20 mouse cellular contexts compared by ENCODE assay signal in genomic region chr10:69574894-69575293, GRCm38 (mm10).
DNase-seq lines count a peak whose midpoint lies in the region; ATAC-seq lines count a peak whose summit lies in the region.
"Had no signal": no experiment of that assay in that cellular context is flagged by ENCODE, and none has a peak within 500 bp of the region (broad histone marks: within the 10 kb centered on the region; RNA-seq: fewer than 3 reads in every experiment).

No protein-coding gene starts in this region.

- H3K4me2 ChIP-seq in forebrain, embryonic 14.5 days (ENCODE audit: low read length), result no peak overlapping the region
- H3K4me2 ChIP-seq in forebrain, embryonic 12.5 days, result no peak overlapping the region
- H3K4me2 ChIP-seq in kidney, embryonic 16.5 days (replicated peaks; ENCODE audit: low read depth, low read length), result no peak overlapping the region
- H3K4me2 ChIP-seq in neural tube, embryonic 13.5 days, result no peak overlapping the region
- no peak overlapping the region for H3K4me2 ChIP-seq in neural tube, embryonic 15.5 days
- H3K4me2 ChIP-seq: liver, embryonic 13.5 days had no signal

- H3K4me3 ChIP-seq in forebrain, embryonic 14.5 days (ENCODE audit: low read depth, low read length), result no peak overlapping the region
- no peak overlapping the region for H3K4me3 ChIP-seq in forebrain, embryonic 12.5 days (replicated peaks)
- no peak overlapping the region for H3K4me3 ChIP-seq in kidney, embryonic 16.5 days (ENCODE audit: low read length)
- no peak overlapping the region for H3K4me3 ChIP-seq in neural tube, embryonic 13.5 days
- H3K4me3 ChIP-seq in neural tube, embryonic 15.5 days (replicated peaks), result no peak overlapping the region
- H3K4me3 ChIP-seq: gastrocnemius, adult 2 months; left cerebral cortex, adult 2 months; liver, embryonic 13.5 days; myocyte had no signal

- H3K27ac ChIP-seq in forebrain, embryonic 14.5 days (ENCODE audit: low read depth, low read length), result no peak overlapping the region
- no peak overlapping the region for H3K27ac ChIP-seq in forebrain, embryonic 12.5 days
- H3K27ac ChIP-seq in kidney, embryonic 16.5 days (ENCODE audit: low read length), result no peak overlapping the region
- no peak overlapping the region; the same call in 1 of the 2 replicates for H3K27ac ChIP-seq in neural tube, embryonic 13.5 days (replicated peaks)
- no peak overlapping the region for H3K27ac ChIP-seq in neural tube, embryonic 15.5 days (replicated peaks)
- H3K27ac ChIP-seq: gastrocnemius, adult 2 months; liver, embryonic 13.5 days; stomach, postnatal 0 days had no signal

- ATAC-seq in forebrain, embryonic 14.5 days, result 0 out of 2 replicates have a peak, but pooled peaks have one; percentile 21
- no peak for ATAC-seq in forebrain, embryonic 12.5 days (ENCODE audit: low FRiP score)
- ATAC-seq in kidney, embryonic 16.5 days (ENCODE audit: low FRiP score, low TSS enrichment), result no peak
- ATAC-seq in neural tube, embryonic 13.5 days (ENCODE audit: low read depth), result no peak
- ATAC-seq in neural tube, embryonic 15.5 days (ENCODE audit: low FRiP score), result no peak
- ATAC-seq: intestine, embryonic 16.5 days had no signal

- no peaks in the 10 kb centered on the region for H3K9me3 ChIP-seq in forebrain, embryonic 14.5 days (replicated peaks; ENCODE audit: control insufficient read depth, low read length)
- H3K9me3 ChIP-seq in forebrain, embryonic 12.5 days, result no peaks in the 10 kb centered on the region
- H3K9me3 ChIP-seq in kidney, embryonic 16.5 days (ENCODE audit: low read length), result no peaks in the 10 kb centered on the region
- H3K9me3 ChIP-seq in neural tube, embryonic 13.5 days, result no peaks in the 10 kb centered on the region
- no peaks in the 10 kb centered on the region for H3K9me3 ChIP-seq in neural tube, embryonic 15.5 days (replicated peaks)
- H3K9me3 ChIP-seq: heart, embryonic 12.5 days; liver, embryonic 13.5 days had no signal

- H3K27me3 ChIP-seq in forebrain, embryonic 14.5 days (replicated peaks; ENCODE audit: control insufficient read depth, insufficient read depth, low read length), result no peaks in the 10 kb centered on the region
- H3K27me3 ChIP-seq in forebrain, embryonic 12.5 days, result peaks cover 33% of the 10 kb centered on the region; the same call in 1 of the 2 replicates
- no peaks in the 10 kb centered on the region for H3K27me3 ChIP-seq in kidney, embryonic 16.5 days (ENCODE audit: insufficient read depth, low read length)
- H3K27me3 ChIP-seq in neural tube, embryonic 13.5 days, result no peaks in the 10 kb centered on the region
- H3K27me3 ChIP-seq in neural tube, embryonic 15.5 days (replicated peaks), result no peaks in the 10 kb centered on the region
- H3K27me3 ChIP-seq: heart, embryonic 12.5 days had no signal

- DNase-seq in forebrain, embryonic 14.5 days (ENCODE audit: low spot score), result peak; percentile 49
- peak; percentile 17 for DNase-seq in kidney, adult 18-20 months
- no peak for DNase-seq in lung, postnatal 25 days (ENCODE audit: low spot score)
- DNase-seq in right cerebral cortex, adult 2 months (ENCODE audit: low spot score in 2 of 2), result no peak
- DNase-seq: adrenal gland, adult 2 months; gastrocnemius, adult 2 months; heart, postnatal 14 days; layer of hippocampus, adult 9-11 months; liver, embryonic 13.5 days; lung, embryonic 14.5 days; lung, postnatal 4 days had no signal

- H3K9ac ChIP-seq in forebrain, embryonic 14.5 days (ENCODE audit: low read length), result no peak overlapping the region
- no peak overlapping the region for H3K9ac ChIP-seq in forebrain, embryonic 12.5 days
- no peak overlapping the region for H3K9ac ChIP-seq in kidney, embryonic 16.5 days (replicated peaks; ENCODE audit: low read length)
- H3K9ac ChIP-seq in neural tube, embryonic 13.5 days, result 0 out of 2 replicates have a peak overlapping the region, but pooled peaks have one; percentile 17
- no peak overlapping the region for H3K9ac ChIP-seq in neural tube, embryonic 15.5 days (replicated peaks)
- H3K9ac ChIP-seq: heart, embryonic 12.5 days; liver, embryonic 13.5 days; lung, embryonic 14.5 days had no signal

- H3K4me1 ChIP-seq in forebrain, embryonic 14.5 days (ENCODE audit: control insufficient read depth, insufficient read depth, low read length), result peaks cover 39% of the 10 kb centered on the region
- H3K4me1 ChIP-seq in forebrain, embryonic 12.5 days, result peaks cover 64% of the 10 kb centered on the region
- peaks cover 56% of the 10 kb centered on the region for H3K4me1 ChIP-seq in kidney, embryonic 16.5 days (ENCODE audit: insufficient read depth, low read length)
- H3K4me1 ChIP-seq in neural tube, embryonic 13.5 days (replicated peaks), result peaks cover 95% of the 10 kb centered on the region
- H3K4me1 ChIP-seq in neural tube, embryonic 15.5 days, result peaks cover 71% of the 10 kb centered on the region
- H3K4me1 ChIP-seq: liver, embryonic 13.5 days had no signal

- 15% methylated on average over 9 of the region's 9 CpGs for WGBS in forebrain, embryonic 14.5 days
- 23% methylated on average over 9 of the region's 9 CpGs for WGBS in forebrain, embryonic 12.5 days
- 54% methylated on average over 9 of the region's 9 CpGs for WGBS in kidney, embryonic 16.5 days
- 29% methylated on average over 9 of the region's 9 CpGs for WGBS in neural tube, embryonic 13.5 days
- WGBS in neural tube, embryonic 15.5 days, result 30% methylated on average over 9 of the region's 9 CpGs

- H3K36me3 ChIP-seq in forebrain, embryonic 14.5 days (ENCODE audit: control insufficient read depth, insufficient read depth, low read length), result no peaks in the 10 kb centered on the region
- H3K36me3 ChIP-seq in forebrain, embryonic 12.5 days (replicated peaks), result no peaks in the 10 kb centered on the region
- H3K36me3 ChIP-seq in kidney, embryonic 16.5 days (ENCODE audit: insufficient read depth, low read length), result no peaks in the 10 kb centered on the region
- H3K36me3 ChIP-seq in neural tube, embryonic 13.5 days, result no peaks in the 10 kb centered on the region
- no peaks in the 10 kb centered on the region for H3K36me3 ChIP-seq in neural tube, embryonic 15.5 days
- H3K36me3 ChIP-seq: heart, embryonic 12.5 days; liver, embryonic 13.5 days had no signal

Comparison
In these comparisons a context has a peak if more than half of its experiments do, and no peak if none do; other contexts are left out.
1. DNase-seq: peak in forebrain, embryonic 14.5 days (single experiment) and kidney, adult 18-20 months (single experiment); none in lung, postnatal 25 days (single experiment) and right cerebral cortex, adult 2 months (0 of 2).